Mouse (Mus musculus): Measurements from ENCODE around the gene Dync1h1.
"Not testable (repeated sequence)": the region's sequence is repeated elsewhere in the genome, so short reads cannot be mapped to it uniquely, and the experiment has no call there.

DNA sequence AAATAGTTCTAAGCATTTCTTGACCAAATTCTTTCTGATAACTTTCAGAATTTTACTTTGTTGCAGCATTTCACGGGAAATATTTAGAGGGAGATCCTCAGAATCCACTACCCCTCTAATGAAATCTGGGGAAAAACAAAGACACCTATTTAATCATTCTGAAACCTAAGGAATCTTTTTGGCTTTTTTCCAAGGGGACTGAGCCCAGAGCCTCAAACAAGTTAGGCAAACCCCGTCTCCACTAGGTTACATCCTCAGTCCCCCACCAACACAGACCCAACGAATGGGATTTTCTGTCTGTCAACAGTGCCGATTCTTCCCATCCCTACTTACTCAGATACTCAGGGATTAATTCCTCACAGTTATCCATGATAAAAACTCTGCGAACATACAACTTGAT lies 92.1 kb downstream of the Dync1h1 start:
- not testable (repeated sequence) for TF ChIP-seq POLR2A (IDR thresholded peaks at IDR 0.05; ENCODE audit: low read depth, low read length); CTCF (IDR thresholded peaks at IDR 0.05; ENCODE audit: extremely low read depth, insufficient read length, insufficient replicate concordance, low read depth, low read length)
